Mouse (Mus musculus) NIH3T3 (cell line): ENCODE measurements around the gene Mbl1.

Source experiments
- DNase-seq: peaks from one replicate; pipeline ENCODE4 v3.0.0-alpha.2; 2012; ENCODE audit warnings: low read depth

Mbl1 gene

DNA sequence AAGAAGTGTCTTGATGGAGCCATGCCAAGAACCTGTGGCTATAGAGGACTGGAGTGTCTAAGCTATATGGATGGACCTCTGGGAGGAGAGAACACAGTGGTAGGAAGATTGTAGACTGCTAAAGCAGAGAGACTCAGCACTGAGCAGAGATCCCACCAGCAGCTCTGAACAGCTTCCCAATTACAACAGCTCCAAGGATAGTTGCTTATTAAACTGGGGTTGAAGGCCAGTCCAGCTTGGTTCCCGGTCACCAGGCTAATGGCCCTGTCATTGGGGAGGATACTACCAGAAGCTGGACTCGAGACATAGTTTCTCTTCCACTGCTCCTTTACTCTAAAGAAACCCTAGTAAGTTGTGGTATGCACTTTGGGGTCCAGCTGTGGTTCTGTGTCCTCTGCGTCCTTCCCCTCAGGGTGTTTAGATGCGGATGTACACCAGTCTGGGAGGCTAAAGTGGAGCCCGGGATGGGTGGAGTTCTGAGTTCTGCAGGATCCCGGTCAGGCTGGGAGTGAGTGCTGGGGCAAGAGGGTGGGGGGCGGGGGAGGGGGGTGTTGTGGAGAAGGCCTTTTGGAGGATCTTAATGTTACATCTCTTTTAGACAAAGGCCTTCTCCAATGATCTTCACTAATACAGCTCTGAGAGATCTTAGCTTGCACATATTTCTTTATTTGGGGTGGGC lies at the start of gene Mbl1:
Gene Mbl1 (plus strand): TSS at position 239 of the 679 bp plus-strand sequence.
- DNase-seq, result no peak

DNA sequence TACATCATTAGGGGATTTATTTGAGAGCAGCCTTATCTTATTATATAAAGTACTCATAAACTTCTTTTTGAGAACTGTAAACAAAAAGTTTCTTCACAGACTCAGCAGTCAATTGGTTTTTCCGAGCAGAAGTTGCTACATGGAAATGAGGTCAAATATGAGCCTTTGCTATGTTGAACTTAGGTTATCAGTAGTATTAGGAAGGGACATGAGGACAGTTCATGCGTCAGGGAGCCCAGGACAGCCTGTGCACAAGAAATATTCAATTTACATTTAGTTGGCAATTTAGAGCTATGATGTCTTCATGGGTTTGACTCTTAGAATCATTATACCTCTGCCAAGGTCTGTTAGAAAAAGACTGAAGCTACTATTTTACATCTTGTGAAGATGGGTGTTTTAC lies 49.0 kb upstream of the Mbl1 start:
- DNase-seq, result no peak

DNA sequence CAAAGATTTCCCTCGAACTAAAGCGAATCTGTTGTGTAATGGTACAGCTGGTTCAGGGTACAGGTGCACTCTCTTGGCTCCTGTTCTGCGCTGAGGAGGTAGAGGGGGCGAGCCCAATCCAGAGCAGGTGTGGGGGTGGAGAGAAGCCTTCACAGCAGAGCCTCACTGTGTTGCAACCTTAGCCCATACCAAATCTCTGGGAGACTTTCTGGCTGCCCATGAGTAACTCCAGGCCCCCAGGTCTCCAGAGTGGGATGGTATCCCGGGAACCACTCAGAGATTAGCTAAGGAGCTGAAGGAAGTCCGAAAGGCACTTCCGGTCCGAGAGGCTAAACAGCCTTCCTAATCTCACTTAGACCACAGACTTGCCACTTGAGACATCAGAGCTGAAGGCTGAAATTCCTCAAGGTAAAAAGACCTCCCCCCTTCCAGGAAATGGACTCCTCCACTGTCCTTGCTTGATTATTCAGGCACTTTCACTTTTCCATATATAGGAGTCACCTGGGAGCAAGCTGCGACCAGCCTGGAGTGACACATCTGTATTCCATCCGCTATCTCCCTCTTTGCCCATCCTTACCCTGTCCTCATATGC lies 46.3 kb upstream of the Mbl1 start, which contains the start of gene Mat1a:
Gene Mat1a (plus strand): TSS at position 183 of the 592 bp plus-strand sequence.
- DNase-seq, result peak; percentile 4

DNA sequence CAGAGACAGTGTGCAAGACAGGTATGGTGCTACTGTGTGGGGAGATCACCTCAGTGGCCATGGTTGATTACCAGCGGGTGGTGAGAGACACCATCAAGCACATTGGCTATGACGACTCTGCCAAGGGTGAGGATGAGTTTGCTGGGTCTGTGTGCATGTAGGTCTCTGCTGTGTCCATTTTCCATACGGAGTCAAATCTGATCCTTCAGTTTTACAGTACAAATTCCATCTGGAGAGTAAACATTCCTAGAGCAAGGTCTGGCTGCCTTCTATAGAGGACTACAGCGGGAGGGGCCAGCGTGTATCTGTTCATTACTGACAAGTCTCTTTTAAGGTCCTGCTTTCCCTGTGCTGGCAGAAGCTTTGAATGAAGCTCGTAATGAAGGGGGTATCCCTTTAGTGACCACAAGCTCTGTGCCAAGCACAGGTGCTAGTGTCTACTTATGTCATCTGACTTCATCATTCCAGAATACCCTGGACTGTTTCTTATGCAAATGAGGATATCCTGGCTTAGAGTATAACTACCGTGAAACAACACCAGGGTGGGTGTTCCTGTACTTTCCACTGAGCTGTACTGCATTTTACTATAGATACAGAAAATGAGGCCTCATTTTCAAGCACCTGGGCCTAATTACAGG lies 40.1 kb upstream of the Mbl1 start:
- DNase-seq, result no peak

DNA sequence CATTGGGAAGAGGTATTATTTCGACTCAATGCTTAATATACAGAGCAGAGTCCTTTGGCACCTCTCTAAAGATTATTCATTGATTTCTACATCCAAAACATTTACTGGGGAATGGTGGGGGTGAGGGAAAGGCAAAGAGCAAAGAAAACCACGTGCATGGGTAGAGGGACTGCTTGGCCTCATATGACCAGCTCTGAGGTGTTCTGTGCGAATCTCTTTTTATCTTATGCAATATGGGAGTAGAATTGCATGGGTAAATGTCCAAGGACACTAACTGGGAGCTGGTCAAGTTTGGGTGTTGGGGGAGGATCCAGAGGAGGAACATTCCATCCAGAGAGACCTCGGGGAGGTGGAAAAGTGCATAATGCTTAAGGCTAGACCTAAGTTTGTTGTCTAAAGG lies 38.3 kb upstream of the Mbl1 start:
- no peak for DNase-seq

DNA sequence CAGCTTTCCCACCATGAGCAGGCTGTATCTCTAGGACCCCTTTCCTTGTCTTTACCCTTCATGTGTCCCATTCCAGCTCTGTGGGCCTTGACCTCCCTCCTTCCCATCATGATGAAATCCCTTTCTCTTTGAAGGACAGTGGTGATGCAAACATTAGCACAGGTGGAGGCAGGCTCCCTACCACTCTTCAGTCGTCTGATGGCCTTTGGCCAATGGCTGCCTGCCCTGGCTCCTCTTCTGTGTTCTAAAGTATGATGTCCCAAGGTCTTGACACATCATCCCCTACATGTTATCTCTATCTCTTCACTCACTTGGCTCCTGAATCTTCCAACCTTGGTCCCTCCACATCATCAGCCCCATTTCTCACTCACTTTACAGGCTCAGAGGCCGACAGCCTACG lies 35.0 kb upstream of the Mbl1 start:
- DNase-seq, result no peak

DNA sequence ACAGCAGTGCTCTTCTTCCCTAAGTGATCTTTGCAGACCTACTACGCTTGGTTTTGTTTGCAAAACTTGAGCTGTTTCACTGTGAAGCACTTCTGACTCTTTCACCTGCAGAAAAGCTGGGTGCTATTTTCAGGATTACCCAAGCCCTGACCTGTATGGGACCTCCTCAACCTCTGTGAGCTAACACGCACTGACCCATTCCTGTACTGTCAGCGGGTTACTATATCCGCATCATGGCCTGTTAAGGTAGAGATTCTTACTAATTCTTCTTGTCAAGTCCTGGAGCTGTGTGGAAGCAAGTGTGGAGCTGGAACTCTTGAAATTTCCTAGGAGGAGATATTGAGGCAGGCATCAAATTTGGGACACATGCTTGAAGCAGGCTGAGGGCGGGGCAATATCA lies 26.6 kb upstream of the Mbl1 start:
- no peak for DNase-seq

DNA sequence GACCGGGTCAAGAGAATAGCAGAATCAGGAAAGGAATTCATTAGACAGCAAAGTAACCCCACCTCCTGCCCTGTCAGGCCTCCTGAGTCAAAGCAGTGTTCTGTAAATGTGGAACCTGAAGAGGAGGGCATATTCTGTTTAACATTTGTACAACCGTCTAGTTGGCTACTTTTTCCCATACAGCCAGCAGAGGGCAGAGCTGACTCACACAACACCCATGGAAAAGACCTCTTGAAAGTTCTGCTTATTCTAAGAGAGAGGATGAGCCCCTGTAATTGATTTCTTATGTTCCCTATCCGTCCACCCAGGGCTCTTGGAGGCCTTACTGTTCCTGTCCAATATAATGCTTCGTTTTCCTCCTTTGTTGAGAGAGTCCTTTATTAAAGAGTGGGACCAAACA lies 23.3 kb upstream of the Mbl1 start:
- peak; percentile 57 for DNase-seq

DNA sequence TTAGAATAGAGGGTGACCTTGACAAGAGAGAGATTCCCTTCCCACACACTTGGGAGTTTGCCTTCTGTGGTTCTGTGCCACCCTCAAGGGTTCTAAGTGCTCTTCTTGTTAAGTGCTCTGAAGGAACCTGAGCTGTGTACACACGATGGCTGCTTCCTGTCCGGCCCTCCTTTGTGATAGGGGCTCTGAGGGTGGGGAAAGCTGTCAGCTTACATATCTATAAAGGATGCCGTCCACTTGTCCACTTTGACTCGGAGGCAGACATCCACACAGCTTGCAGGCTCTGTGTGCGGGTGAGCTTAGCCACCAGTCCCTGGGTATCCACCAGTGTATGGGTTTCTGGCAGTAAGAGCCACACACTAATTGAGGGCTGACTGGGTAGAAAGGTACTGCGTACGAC lies 19.7 kb upstream of the Mbl1 start, which contains the start of gene Sftpa1:
Gene Sftpa1 (plus strand): TSS at position 243 of the 400 bp plus-strand sequence.
- no peak for DNase-seq

DNA sequence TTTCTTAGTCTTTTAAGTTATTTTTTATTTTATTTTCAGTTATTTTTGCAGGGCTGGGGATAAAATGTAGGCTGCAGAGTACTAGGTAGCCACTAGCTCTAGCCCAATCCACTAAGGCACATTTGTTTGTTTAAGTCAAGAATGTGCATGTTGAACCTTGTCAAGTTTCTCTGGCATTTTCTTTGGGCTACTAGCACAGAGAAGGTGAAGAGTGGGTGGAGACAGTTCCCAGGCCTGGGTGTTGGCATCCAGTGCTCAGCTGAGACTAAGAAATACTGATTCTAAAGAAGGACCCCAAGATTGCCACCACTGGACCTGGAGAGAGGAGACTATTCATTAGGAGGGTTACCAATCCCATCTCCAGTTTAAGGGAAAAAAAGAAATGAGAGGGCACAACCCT lies 14.3 kb upstream of the Mbl1 start:
- DNase-seq, result no peak

DNA sequence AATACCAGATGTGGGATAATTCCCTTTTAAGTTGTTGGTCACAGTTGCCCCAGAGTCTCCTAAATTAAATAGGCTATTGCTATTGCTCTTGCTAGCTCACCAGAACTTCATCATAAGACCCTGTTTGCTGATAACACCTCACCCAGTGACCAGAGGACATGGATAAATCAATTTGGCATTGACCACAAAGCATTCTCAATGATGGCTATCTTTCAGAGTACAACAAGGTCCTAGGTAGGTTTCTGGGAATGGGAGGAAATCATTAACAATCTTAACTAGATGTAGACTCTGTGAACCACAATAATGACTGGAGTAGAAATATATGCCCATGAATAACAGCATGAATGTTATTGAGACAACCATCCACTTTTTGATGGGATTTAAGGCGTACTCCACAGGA lies 10.6 kb upstream of the Mbl1 start:
- DNase-seq, result no peak

DNA sequence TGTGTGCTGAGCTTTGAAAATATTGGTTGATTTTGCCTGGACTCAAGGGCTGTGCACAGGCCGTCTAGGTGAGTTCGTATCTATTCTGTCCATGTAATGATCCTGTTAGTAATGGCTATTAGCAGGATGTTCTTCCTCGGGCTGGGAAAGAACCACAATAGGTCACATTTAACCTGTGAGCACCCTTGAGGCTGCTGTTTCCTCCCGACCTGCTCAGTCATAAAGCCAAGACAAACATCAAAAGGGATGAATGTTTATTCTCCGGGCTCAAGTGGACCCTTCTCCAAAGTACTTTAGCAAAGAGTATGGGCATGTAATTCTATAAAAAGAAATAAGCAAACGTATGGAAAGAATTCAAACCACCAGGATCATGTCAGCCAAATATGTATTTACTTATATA lies 5.2 kb upstream of the Mbl1 start:
- no peak for DNase-seq

DNA sequence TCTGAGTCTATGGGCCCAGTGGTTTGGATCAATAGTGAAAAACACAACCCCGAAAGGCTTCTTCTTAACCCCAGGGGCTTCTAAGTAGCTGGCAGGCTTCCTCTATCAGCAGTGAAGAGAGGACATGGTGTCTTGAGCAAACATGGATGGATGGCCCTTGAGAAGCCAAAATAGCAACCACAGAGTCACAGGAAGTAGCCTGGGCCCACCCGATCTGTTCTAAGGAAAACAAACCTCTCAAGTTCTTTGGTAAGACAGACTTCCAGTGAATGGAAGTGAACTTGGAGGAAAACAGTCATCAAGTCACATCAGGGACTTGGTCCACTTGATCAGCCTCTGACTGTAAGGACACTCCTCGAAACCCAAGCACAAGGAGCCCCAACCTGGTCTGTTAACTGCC lies 4.3 kb upstream of the Mbl1 start:
- DNase-seq, result no peak

DNA sequence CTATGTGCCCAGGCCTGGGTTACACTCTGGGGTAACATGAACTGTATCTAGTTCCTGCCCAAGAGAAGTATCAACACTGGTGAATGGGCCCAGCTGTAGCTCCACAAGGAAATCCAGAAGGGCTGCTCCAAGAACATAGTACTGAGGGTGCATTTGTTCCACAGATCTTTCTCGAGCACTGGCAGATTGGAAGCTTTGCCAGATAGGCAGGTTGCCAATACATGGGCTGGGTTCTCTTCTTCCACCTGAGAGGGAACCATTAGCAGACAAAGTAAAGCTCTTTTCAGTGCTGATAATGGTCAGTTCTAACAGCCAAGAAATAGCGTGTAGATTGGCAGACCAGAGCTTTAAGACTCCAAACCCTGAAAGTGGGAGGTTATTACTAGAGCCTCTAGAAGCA lies 3.9 kb upstream of the Mbl1 start:
- no peak for DNase-seq

DNA sequence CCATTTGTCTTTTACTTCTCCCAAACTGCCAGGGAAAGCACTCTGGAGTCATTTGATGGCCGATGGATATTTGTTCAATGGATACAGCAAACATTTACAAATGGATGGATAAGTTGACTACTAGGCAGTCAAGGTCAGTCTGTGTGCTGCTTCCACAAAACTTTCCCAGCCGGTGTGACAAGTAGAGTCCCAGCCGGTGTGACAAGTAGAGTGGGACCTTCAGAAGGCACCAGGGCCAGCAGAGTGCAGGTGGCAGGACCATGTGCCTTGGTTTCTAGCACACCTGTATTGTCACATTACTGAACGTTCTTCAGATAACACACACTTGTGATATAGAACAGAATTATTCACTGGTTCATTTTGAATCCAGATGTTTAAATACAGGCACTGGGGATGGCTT lies 8.8 kb downstream of the Mbl1 start:
- no peak for DNase-seq

DNA sequence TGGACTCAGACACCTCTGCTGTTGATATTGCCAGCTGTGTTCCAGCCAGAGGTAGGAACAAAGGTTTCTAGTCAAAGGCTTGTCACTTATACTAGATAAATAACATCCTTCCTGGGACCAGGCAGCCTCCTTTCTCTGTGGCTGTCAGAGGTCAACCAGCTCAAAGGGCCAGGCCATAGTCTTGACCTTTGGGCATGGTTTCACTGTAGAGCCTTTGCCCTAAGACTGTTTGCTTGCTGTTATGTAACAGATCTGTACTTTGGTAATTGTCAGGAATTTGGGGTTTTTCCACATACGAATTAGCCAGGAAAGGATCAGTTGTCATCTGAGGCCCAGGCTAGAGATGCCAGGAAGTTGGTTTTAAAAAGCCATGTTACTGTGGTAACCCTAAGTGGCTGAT lies 9.5 kb downstream of the Mbl1 start:
- DNase-seq, result no peak

DNA sequence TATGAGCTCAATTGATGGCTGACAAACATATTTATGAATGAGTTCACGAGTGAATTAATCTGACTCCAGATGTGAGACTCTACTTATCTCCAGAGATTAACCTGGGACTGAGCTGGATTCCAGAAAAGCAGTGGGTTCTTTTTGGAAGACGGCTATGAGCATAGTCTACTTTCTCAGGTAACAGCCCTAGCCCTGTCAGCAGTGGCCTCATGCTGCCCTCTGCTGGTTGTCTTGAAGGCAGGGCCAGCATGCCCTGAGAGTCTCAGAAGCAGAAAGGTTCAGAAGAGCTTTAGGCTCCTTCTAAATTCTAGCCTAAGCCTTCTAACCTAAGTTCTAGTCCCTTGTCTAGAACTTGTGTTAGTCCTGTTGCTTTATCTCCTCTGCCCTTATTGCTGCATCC lies 11.4 kb downstream of the Mbl1 start:
- DNase-seq, result peak; percentile 65

DNA sequence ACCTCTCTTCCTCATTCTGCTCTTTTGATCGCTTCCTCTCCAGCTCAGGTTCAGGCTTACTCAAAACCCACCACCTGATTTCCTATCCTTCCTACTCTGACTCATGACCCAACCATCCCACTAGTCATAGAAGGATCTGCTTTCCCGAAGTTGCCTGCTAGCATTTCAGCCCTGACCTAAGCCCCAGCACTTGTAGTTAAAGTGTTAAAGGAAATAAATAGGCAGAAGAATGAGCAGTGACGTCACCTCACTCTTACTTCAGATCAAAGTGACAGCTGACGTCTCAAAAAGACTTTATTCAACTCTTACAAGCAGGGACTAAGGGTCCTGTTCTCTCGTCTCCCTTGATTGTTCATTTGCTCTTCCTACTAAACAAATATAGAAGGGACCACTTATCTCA lies 16.0 kb downstream of the Mbl1 start:
- DNase-seq, result peak; percentile 6

DNA sequence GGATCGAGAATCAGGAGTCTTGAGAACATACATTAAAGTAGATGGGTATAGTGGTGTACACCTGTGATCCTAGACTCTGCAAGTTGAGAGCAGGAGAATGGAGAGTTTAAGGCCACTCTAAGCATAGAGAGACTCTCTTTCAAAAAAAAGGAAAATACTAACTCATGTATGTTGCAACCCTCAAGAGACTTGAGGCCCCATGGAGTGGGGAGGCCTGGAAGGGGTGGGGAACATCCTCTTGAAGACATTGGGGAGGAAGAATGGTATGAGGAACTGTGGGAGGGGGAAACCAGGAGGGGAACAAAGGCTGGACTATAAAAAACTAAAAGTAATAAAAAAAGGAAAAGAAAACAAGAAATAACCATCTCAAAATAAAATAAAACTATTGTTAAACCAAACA lies 17.3 kb downstream of the Mbl1 start:
- no peak for DNase-seq

DNA sequence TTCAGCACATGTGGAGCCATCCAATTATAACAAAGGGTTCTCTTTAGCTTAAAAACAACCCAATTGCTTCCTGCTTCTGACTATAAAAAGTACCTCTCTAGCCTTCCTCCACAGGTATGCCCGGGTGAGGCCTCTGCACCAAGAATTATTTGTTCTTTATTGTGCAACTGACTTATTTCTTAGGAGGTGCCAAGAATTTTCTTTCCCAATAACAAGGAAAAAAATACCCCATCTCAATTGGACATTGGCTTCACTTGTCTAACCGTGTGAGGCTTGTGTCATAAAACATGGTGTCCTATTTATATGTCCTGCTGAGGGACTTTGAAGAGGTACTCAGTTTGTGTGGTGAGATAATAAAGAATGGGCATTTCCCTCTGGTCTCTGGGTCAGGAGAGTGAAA lies 19.3 kb downstream of the Mbl1 start:
- DNase-seq, result no peak

DNA sequence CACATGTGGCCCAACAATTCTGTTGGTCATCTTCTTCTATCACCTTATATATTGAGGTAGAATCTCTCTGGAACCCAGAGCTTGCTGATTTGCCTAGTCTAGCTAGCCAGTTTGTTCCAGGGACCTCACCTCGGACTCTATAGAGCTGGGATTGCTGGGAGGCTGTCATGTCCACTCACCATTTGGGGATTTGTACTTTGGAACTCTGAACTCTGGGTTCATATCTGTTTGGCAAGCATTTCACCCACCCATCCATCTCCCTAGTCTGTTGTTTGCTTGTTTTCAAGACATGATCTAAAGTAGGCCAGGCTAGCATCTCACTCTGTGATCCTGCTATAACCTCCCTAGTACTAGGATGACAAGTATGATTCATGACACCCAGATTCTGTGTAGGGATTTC lies 23.5 kb downstream of the Mbl1 start:
- no peak for DNase-seq

DNA sequence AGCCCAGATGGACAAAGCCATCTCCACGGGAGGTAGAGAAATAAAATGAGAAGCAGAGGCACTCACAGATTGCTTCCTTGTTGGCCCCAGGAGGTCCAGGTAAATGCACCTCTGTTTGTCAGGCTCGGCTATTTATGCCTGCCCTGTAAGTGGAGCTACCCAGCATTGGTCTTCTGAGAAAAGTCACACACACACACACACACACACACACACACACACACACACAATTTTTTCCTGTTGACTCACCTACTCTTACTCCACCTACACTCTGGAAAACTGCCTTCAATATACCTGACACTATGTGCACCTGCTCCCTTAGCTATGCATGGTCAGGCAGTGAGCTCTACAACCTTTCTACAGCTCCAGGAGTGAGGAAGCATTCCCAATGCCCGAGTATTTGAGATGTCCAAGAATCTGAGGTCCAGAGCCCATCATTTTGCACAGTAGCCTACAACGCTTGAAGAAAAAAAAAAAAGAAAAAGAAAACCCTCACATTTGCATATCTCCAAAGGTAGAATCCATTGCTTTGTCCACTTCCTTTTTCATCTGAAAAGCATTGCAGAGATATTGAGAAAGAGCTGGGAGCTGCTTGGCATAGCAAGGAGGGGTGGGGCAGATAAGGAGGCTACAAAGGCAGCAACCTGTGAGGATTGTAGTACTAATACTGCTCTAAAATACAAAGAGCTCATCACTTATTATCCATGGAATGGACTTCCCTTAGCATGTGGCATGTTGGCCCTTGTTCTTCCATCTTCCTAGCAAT lies 34.0 kb downstream of the Mbl1 start, which contains the start of gene Sftpd:
Gene Sftpd (minus strand): TSS at position 91 of the 763 bp plus-strand sequence.
- DNase-seq, result no peak

DNA sequence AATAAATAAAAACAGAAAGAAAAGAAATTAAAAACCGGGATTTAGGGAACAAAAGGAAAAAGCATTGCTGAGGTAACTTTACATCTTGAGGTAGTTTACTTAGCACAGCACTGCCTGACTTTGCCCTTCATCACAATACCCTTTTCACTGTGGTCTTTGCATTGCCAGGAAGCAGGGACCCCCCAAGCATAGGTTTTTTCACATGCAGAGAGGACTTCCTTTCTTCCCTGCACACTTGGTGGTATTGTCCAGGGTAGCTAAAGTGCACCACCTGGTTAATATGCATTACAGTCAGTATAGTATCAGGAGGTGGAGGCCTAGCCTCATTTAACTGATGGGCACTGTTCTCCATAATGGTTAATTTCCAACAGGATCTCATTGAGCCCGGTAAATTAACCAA lies 38.2 kb downstream of the Mbl1 start:
- no peak for DNase-seq
